Mouse (Mus musculus) CH12.LX (cell line): ENCODE results near the gene Kpna6. TPM values are rescaled to one million over a fixed set of nuclear protein-coding genes. Genes with fewer than 3 reads are reported as not detected.

Experiments
- DNase-seq: peaks from one replicate; pipeline ENCODE4 v3.0.0-alpha.2; 2013; ENCODE audit errors: extremely low read depth
- H3K27ac ChIP-seq: 2 replicates; pipeline ENCODE4 v1.5.1; 2012; ENCODE audit warnings: low read depth, mild to moderate bottlenecking, control low read depth, moderate library complexity; ENCODE audit not compliant: insufficient read depth
- H3K27me3 ChIP-seq: replicated peaks from 2 replicates; pipeline ENCODE3; 2012; ENCODE audit warnings: inconsistent platforms
- H3K36me3 ChIP-seq, 2 experiments: replicated peaks in 1 of 2; 2 replicates each; pipeline versions ENCODE3 to v1.6.1; 2012; ENCODE audit warnings: inconsistent platforms in 1 of 2, low read length in 1 of 2, mild to moderate bottlenecking in 1 of 2, mixed read lengths in 1 of 2, moderate library complexity in 1 of 2; ENCODE audit not compliant: control insufficient read depth in 1 of 2, insufficient read depth in 1 of 2
- H3K4me1 ChIP-seq, 2 experiments: 2 replicates each; pipeline ENCODE4 v1.6.1; 2012; ENCODE audit warnings: inconsistent platforms in 1 of 2, moderate library complexity in 1 of 2; ENCODE audit not compliant: insufficient read depth in 2 of 2, control insufficient read depth in 1 of 2
- H3K4me2 ChIP-seq: 2 replicates; pipeline ENCODE4 v1.6.1; 2012; ENCODE audit warnings: low read depth, mild to moderate bottlenecking, control low read depth; ENCODE audit not compliant: poor library complexity, insufficient read depth, severe bottlenecking
- H3K4me3 ChIP-seq, 3 experiments: fragments of 150-350 bp in 1 of 3; sonication (generic) in 1 of 3; replicated peaks in 1 of 3; 2 replicates each; pipeline versions ENCODE3 to v1.5.1; 2011 to 2012; ENCODE audit warnings: low read depth in 2 of 3, low read length in 2 of 3, mild to moderate bottlenecking in 2 of 3, moderate library complexity in 2 of 3, control low read depth in 1 of 3, improper control_type of control experiment in 1 of 3, inconsistent platforms in 1 of 3, mixed read lengths in 1 of 3; ENCODE audit not compliant: poor library complexity in 1 of 3
- H3K79me2 ChIP-seq: replicated peaks from 2 replicates; pipeline ENCODE4 v1.6.1; 2012; ENCODE audit warnings: mild to moderate bottlenecking, moderate library complexity; ENCODE audit not compliant: control insufficient read depth, poor library complexity, insufficient read depth, severe bottlenecking; ENCODE audit errors: extremely low read depth
- H3K9ac ChIP-seq: 2 replicates; pipeline ENCODE4 v1.6.1; 2012; ENCODE audit warnings: low read depth, mild to moderate bottlenecking, control low read depth, moderate library complexity; ENCODE audit not compliant: insufficient read depth
- H3K9me3 ChIP-seq: replicated peaks from 2 replicates; pipeline ENCODE3; 2012; ENCODE audit warnings: low read length, inconsistent platforms, mixed read lengths
- BHLHE40 ChIP-seq: IDR thresholded peaks from 2 replicates; pipeline ENCODE4 v1.6.1; 2011; ENCODE audit warnings: mild to moderate bottlenecking, low read depth, low read length, improper control_type of control experiment
- EP300 ChIP-seq: IDR thresholded peaks from 2 replicates; pipeline ENCODE4 v1.6.1; 2011; ENCODE audit warnings: low read length, improper control_type of control experiment
- JUN ChIP-seq: IDR thresholded peaks from 2 replicates; pipeline ENCODE4 v1.6.1; 2011; ENCODE audit warnings: low read depth, mild to moderate bottlenecking, low read length, improper control_type of control experiment, moderate library complexity; ENCODE audit not compliant: insufficient read depth
- MAFK ChIP-seq: IDR thresholded peaks from 2 replicates; pipeline ENCODE4 v1.6.1; 2011; ENCODE audit warnings: low read length, improper control_type of control experiment; ENCODE audit not compliant: insufficient replicate concordance
- MAX ChIP-seq: IDR thresholded peaks from 2 replicates; pipeline ENCODE4 v1.6.1; 2011; ENCODE audit warnings: low read length, improper control_type of control experiment
- MAZ ChIP-seq: IDR thresholded peaks from 2 replicates; pipeline ENCODE4 v1.6.1; 2012; ENCODE audit warnings: low read depth, mild to moderate bottlenecking, inconsistent platforms, low read length, improper control_type of control experiment, moderate library complexity
- MYC ChIP-seq: IDR thresholded peaks from 2 replicates; pipeline ENCODE4 v1.6.1; 2011; ENCODE audit warnings: low read depth, mild to moderate bottlenecking, improper control_type of control experiment, low read length
- RAD21 ChIP-seq: IDR thresholded peaks from 2 replicates; pipeline ENCODE4 v1.6.1; 2011; ENCODE audit warnings: low read depth, mild to moderate bottlenecking, low read length, improper control_type of control experiment, moderate library complexity
- SIN3A ChIP-seq: IDR thresholded peaks from 2 replicates; pipeline ENCODE4 v1.6.1; 2012; ENCODE audit warnings: low read length, improper control_type of control experiment, inconsistent platforms
- TBP ChIP-seq: conservative IDR thresholded peaks from 2 replicates; pipeline ENCODE4 v1.6.1; 2011; ENCODE audit warnings: low read depth, low read length, improper control_type of control experiment
- dilution Hi-C: fragments of 300-500 bp; cut with MboI; formaldehyde crosslinking; loops from 2 replicates; pipeline ENCODE4 v1.14.3; 2020; ENCODE audit warnings: low sequenced_read_pairs; ENCODE audit not compliant: extremely low pct_unique_long_range_greater_than_20kb, extremely low pct_ligation_motif_present
- in situ Hi-C: fragments of 300-500 bp; cut with MboI; formaldehyde crosslinking; loops from 3 replicates; pipeline ENCODE4 v1.14.3; 2019; ENCODE audit warnings: low sequenced_read_pairs, low pct_ligation_motif_present, low pct_unique_long_range_greater_than_20kb, mixed read lengths
- polyA plus RNA-seq: library from polyadenylated mRNA; unstranded; fragments of >175 nt; gene quantifications from 2 replicates; pipeline ENCODE4 v1.2.1, GENCODE M21; 2012; ENCODE audit warnings: low read depth; ENCODE audit not compliant: insufficient read length
- total RNA-seq, 2 experiments: library from RNA; depleted of rRNA; stranded (reverse); fragments of 300-350 nt in 1 of 2; fragments of >200 nt in 1 of 2; gene quantifications; 2 replicates each; pipeline ENCODE4 v1.2.3; 2012 to 2014

The Kpna6 gene
- total and polyA plus RNA-seq, 3 experiments = 17.3 to 25.8 (median 19.6) TPM

GRCm38 (mm10) chr4:129661584-129661983 is 11.0 kb downstream of the Kpna6 start:
- in situ Hi-C loops (no loop called here), dilution Hi-C loops (no loop called here)
- DNase-seq = no peak
- Histone ChIP-seq H3K36me3 (peaks cover 28 to 87% of the 10 kb centered on the region in 2 experiments), H3K79me2 (peaks cover 13% of the 10 kb centered on the region; the same call in 1 of the 2 replicates), H3K4me3 (no peak overlapping the region), H3K9me3 (no peaks in the 10 kb centered on the region), H3K4me2 (no peak overlapping the region), H3K27me3 (no peaks in the 10 kb centered on the region), H3K27ac (no peak overlapping the region), H3K9ac (no peak overlapping the region), H3K4me1 (no peaks in the 10 kb centered on the region)
- TF ChIP-seq JUN = no peak
- no peak for TF ChIP-seq TBP
- TF ChIP-seq MAX = no peak

- Histone ChIP-seq H3K4me2 (no peak overlapping the region), H3K36me3 (peaks cover 72 to 92% of the 10 kb centered on the region in 2 experiments), H3K27me3 (no peaks in the 10 kb centered on the region), H3K4me3 (no peak overlapping the region), H3K79me2 (no peaks in the 10 kb centered on the region), H3K9ac (no peak overlapping the region), H3K9me3 (no peaks in the 10 kb centered on the region), H3K27ac (no peak overlapping the region), H3K4me1 (no peaks in the 10 kb centered on the region)
- in situ Hi-C loops (no loop called here), dilution Hi-C loops (no loop called here)
- no peak for TF ChIP-seq SIN3A
- no peak for TF ChIP-seq MYC
- no peak for DNase-seq
Observed at GRCm38 (mm10) chr4:129654770-129655169, 17.8 kb downstream of the Kpna6 start.

- peaks cover 5 to 10% of the 10 kb centered on the region in 2 experiments; a peak in 2 of 4 replicates for H3K4me1 ChIP-seq
- H3K36me3 ChIP-seq = peaks cover 81 to 94% of the 10 kb centered on the region in 2 experiments
- no peak overlapping the region for H3K27ac ChIP-seq
- no peaks in the 10 kb centered on the region for H3K9me3 ChIP-seq
- dilution Hi-C loops = no loop called here
- no peaks in the 10 kb centered on the region for H3K27me3 ChIP-seq
- TF ChIP-seq BHLHE40 (no peak), MAFK (no peak), RAD21 (no peak), EP300 (no peak), TBP (no peak), MAZ (no peak)
- H3K9ac ChIP-seq = no peak overlapping the region
- in situ Hi-C loops = no loop called here
- H3K79me2 ChIP-seq = no peaks in the 10 kb centered on the region
- DNase-seq = no peak
- no peak overlapping the region for H3K4me3 ChIP-seq
- no peak overlapping the region for H3K4me2 ChIP-seq
Observed at GRCm38 (mm10) chr4:129650359-129650758, 22.2 kb downstream of the Kpna6 start.
